Mouse (Mus musculus): ENCODE results near the gene Cdc37l1. TPM values are rescaled to one million over a fixed set of nuclear protein-coding genes. Genes with fewer than 3 reads are reported as not detected.

Cdc37l1 gene
- polyA plus RNA-seq, 1 experiment from 2014 or later, result 48.8 TPM

- no peaks in the 10 kb centered on the region for H3K27me3 ChIP-seq
- H3K4me3 ChIP-seq (replicated peaks), result no peak overlapping the region
- H3K9ac ChIP-seq (replicated peaks), result no peak overlapping the region
- H3K4me2 ChIP-seq, result no peak overlapping the region
- WGBS, result 93% methylated on average over 3 of the region's 3 CpGs
- no peak for ATAC-seq (ENCODE audit: insufficient number of reproducible peaks, insufficient read depth, low FRiP score, low TSS enrichment, low read depth)
- H3K27ac ChIP-seq, result no peak overlapping the region
- no peaks in the 10 kb centered on the region for H3K4me1 ChIP-seq (replicated peaks)
- peaks cover 67% of the 10 kb centered on the region for H3K36me3 ChIP-seq
- 0 out of 2 replicates have a peak, but pooled peaks cover 4% of the 10 kb centered on the region for H3K9me3 ChIP-seq
These were observed 41.6 kb downstream of the Cdc37l1 start for GRCm38 (mm10) chr19:29031788-29032187.

GRCm38 (mm10) chr19:29032662-29033061 lies 42.5 kb downstream of the Cdc37l1 start:
- Histone ChIP-seq H3K4me3 (replicated peaks) (no peak overlapping the region), H3K27me3 (no peaks in the 10 kb centered on the region), H3K27ac (no peak overlapping the region), H3K9ac (replicated peaks) (no peak overlapping the region), H3K36me3 (peaks cover 68% of the 10 kb centered on the region), H3K9me3 (0 out of 2 replicates have a peak, but pooled peaks cover 4% of the 10 kb centered on the region), H3K4me2 (no peak overlapping the region), H3K4me1 (replicated peaks) (no peaks in the 10 kb centered on the region)
- ATAC-seq (ENCODE audit: insufficient number of reproducible peaks, insufficient read depth, low FRiP score, low TSS enrichment, low read depth), result no peak

- Histone ChIP-seq H3K36me3 (peaks cover 63% of the 10 kb centered on the region), H3K27ac (no peak overlapping the region), H3K4me3 (replicated peaks) (no peak overlapping the region), H3K4me1 (replicated peaks) (no peaks in the 10 kb centered on the region), H3K9me3 (peaks cover 13% of the 10 kb centered on the region; the same call in 1 of the 2 replicates), H3K4me2 (no peak overlapping the region), H3K9ac (replicated peaks) (no peak overlapping the region), H3K27me3 (no peaks in the 10 kb centered on the region)
- ATAC-seq (ENCODE audit: insufficient number of reproducible peaks, insufficient read depth, low FRiP score, low TSS enrichment, low read depth), result no peak
- 93% methylated on average over 5 of the region's 5 CpGs for WGBS
These were observed 46.9 kb downstream of the Cdc37l1 start for GRCm38 (mm10) chr19:29037026-29037425.

GRCm38 (mm10) chr19:29037541-29037940 lies 47.4 kb downstream of the Cdc37l1 start:
- Histone ChIP-seq H3K9me3 (peaks cover 13% of the 10 kb centered on the region; the same call in 1 of the 2 replicates), H3K9ac (replicated peaks) (no peak overlapping the region), H3K4me2 (no peak overlapping the region), H3K4me3 (replicated peaks) (no peak overlapping the region), H3K36me3 (peaks cover 62% of the 10 kb centered on the region), H3K27me3 (no peaks in the 10 kb centered on the region), H3K27ac (0 out of 2 replicates have a peak overlapping the region, but pooled peaks have one; percentile 19), H3K4me1 (replicated peaks) (no peaks in the 10 kb centered on the region)
- ATAC-seq (ENCODE audit: insufficient number of reproducible peaks, insufficient read depth, low FRiP score, low TSS enrichment, low read depth), result no peak
- 88% methylated on average over 10 of the region's 10 CpGs for WGBS

GRCm38 (mm10) chr19:29039334-29039733 lies 49.2 kb downstream of the Cdc37l1 start:
- Histone ChIP-seq H3K4me1 (replicated peaks) (no peaks in the 10 kb centered on the region), H3K9ac (replicated peaks) (no peak overlapping the region), H3K36me3 (peaks cover 47% of the 10 kb centered on the region), H3K4me2 (no peak overlapping the region), H3K27me3 (no peaks in the 10 kb centered on the region), H3K9me3 (peaks cover 10% of the 10 kb centered on the region; the same call in 1 of the 2 replicates), H3K27ac (no peak overlapping the region), H3K4me3 (replicated peaks) (no peak overlapping the region)
- ATAC-seq (ENCODE audit: insufficient number of reproducible peaks, insufficient read depth, low FRiP score, low TSS enrichment, low read depth), result no peak

GRCm38 (mm10) chr19:29040206-29040605 lies 50.1 kb downstream of the Cdc37l1 start:
- no peak overlapping the region for H3K4me2 ChIP-seq
- no peak for ATAC-seq (ENCODE audit: insufficient number of reproducible peaks, insufficient read depth, low FRiP score, low TSS enrichment, low read depth)
- no peaks in the 10 kb centered on the region for H3K27me3 ChIP-seq
- H3K36me3 ChIP-seq, result peaks cover 38% of the 10 kb centered on the region
- 94% methylated on average over 4 of the region's 4 CpGs for WGBS
- H3K4me3 ChIP-seq (replicated peaks), result no peak overlapping the region
- H3K27ac ChIP-seq, result no peak overlapping the region
- H3K4me1 ChIP-seq (replicated peaks), result peaks cover 2% of the 10 kb centered on the region; the same call in 1 of the 2 replicates
- peaks cover 10% of the 10 kb centered on the region; the same call in 1 of the 2 replicates for H3K9me3 ChIP-seq
- H3K9ac ChIP-seq (replicated peaks), result no peak overlapping the region

- no peak overlapping the region for H3K27ac ChIP-seq
- H3K4me1 ChIP-seq (replicated peaks), result peaks cover 16% of the 10 kb centered on the region; the same call in 1 of the 2 replicates
- peaks cover 20% of the 10 kb centered on the region for H3K36me3 ChIP-seq
- H3K9me3 ChIP-seq, result peaks cover 10% of the 10 kb centered on the region; the same call in 1 of the 2 replicates
- H3K4me3 ChIP-seq (replicated peaks), result no peak overlapping the region
- WGBS, result 80% methylated on average over 6 of the region's 6 CpGs
- ATAC-seq (ENCODE audit: insufficient number of reproducible peaks, insufficient read depth, low FRiP score, low TSS enrichment, low read depth), result no peak
- H3K27me3 ChIP-seq, result no peaks in the 10 kb centered on the region
- no peak overlapping the region for H3K9ac ChIP-seq (replicated peaks)
- H3K4me2 ChIP-seq, result no peak overlapping the region
These were observed 52.0 kb downstream of the Cdc37l1 start for GRCm38 (mm10) chr19:29042143-29042542.

- no peak overlapping the region for H3K9ac ChIP-seq (replicated peaks)
- H3K9me3 ChIP-seq, result peaks cover 10% of the 10 kb centered on the region; the same call in 1 of the 2 replicates
- peaks cover 16% of the 10 kb centered on the region; the same call in 1 of the 2 replicates for H3K4me1 ChIP-seq (replicated peaks)
- no peak for ATAC-seq (ENCODE audit: insufficient number of reproducible peaks, insufficient read depth, low FRiP score, low TSS enrichment, low read depth)
- H3K27me3 ChIP-seq, result no peaks in the 10 kb centered on the region
- H3K36me3 ChIP-seq, result peaks cover 15% of the 10 kb centered on the region; the same call in 1 of the 2 replicates
- WGBS, result 93% methylated on average over 9 of the region's 9 CpGs
- H3K27ac ChIP-seq, result no peak overlapping the region
- H3K4me3 ChIP-seq (replicated peaks), result no peak overlapping the region
- no peak overlapping the region for H3K4me2 ChIP-seq
These were observed 52.5 kb downstream of the Cdc37l1 start for GRCm38 (mm10) chr19:29042647-29043046.

- ATAC-seq (ENCODE audit: insufficient number of reproducible peaks, insufficient read depth, low FRiP score, low TSS enrichment, low read depth), result no peak
These were observed 54.2 kb downstream of the Cdc37l1 start for GRCm38 (mm10) chr19:29044353-29044768.

GRCm38 (mm10) chr19:29045369-29045768 lies 55.2 kb downstream of the Cdc37l1 start:
- H3K4me2 ChIP-seq, result peak overlapping the region; percentile 66
- H3K27ac ChIP-seq, result no peak overlapping the region
- no peak overlapping the region for H3K9ac ChIP-seq (replicated peaks)
- ATAC-seq (ENCODE audit: insufficient number of reproducible peaks, insufficient read depth, low FRiP score, low TSS enrichment, low read depth), result no peak
- H3K9me3 ChIP-seq, result no peaks in the 10 kb centered on the region
- no peaks in the 10 kb centered on the region for H3K27me3 ChIP-seq
- 0 out of 2 replicates have a peak, but pooled peaks cover 2% of the 10 kb centered on the region for H3K36me3 ChIP-seq
- no peak overlapping the region for H3K4me3 ChIP-seq (replicated peaks)
- 74% methylated on average over 4 of the region's 4 CpGs for WGBS
- H3K4me1 ChIP-seq (replicated peaks), result peaks cover 20% of the 10 kb centered on the region; the same call in 1 of the 2 replicates

More at GRCm38 (mm10) chr19:29044353-29044768, 54.2 kb downstream of the Cdc37l1 start:
- no peak overlapping the region for H3K9ac ChIP-seq (replicated peaks)
- no peak overlapping the region for H3K4me2 ChIP-seq
- no peak overlapping the region for H3K4me3 ChIP-seq (replicated peaks)
- no peak overlapping the region for H3K27ac ChIP-seq
- WGBS, result 75% methylated on average over 9 of the region's 9 CpGs
- no peaks in the 10 kb centered on the region for H3K27me3 ChIP-seq
- peaks cover 10% of the 10 kb centered on the region; the same call in 1 of the 2 replicates for H3K36me3 ChIP-seq
- H3K9me3 ChIP-seq, result peaks cover 7% of the 10 kb centered on the region; the same call in 1 of the 2 replicates
- peaks cover 20% of the 10 kb centered on the region; the same call in 1 of the 2 replicates for H3K4me1 ChIP-seq (replicated peaks)

GRCm38 (mm10) chr19:29045956-29046650 lies 56.0 kb downstream of the Cdc37l1 start:
- peak overlapping the region; percentile 66 for H3K4me2 ChIP-seq
- H3K27ac ChIP-seq, result peak overlapping the region; percentile 87
- H3K4me1 ChIP-seq (replicated peaks), result peaks cover 20% of the 10 kb centered on the region; the same call in 1 of the 2 replicates
- peak; percentile 60; the same call in 1 of the 2 replicates for ATAC-seq (ENCODE audit: insufficient number of reproducible peaks, insufficient read depth, low FRiP score, low TSS enrichment, low read depth)
- WGBS, result 38% methylated on average over 15 of the region's 15 CpGs
- H3K9ac ChIP-seq (replicated peaks), result peak overlapping the region; percentile 42; the same call in 1 of the 2 replicates
- peak overlapping the region; percentile 79 for H3K4me3 ChIP-seq (replicated peaks)
- 0 out of 2 replicates have a peak, but pooled peaks cover 2% of the 10 kb centered on the region for H3K36me3 ChIP-seq
- no peaks in the 10 kb centered on the region for H3K27me3 ChIP-seq
- no peaks in the 10 kb centered on the region for H3K9me3 ChIP-seq
